Mouse (Mus musculus) kidney, adult 2 months (tissue): ENCODE measurements around the gene Snupn. TPM values are rescaled to one million over a fixed set of nuclear protein-coding genes. Genes with fewer than 3 reads are reported as not detected.
"Not testable (repeated sequence)": the region's sequence is repeated elsewhere in the genome, so short reads cannot be mapped to it uniquely, and the experiment has no call there.

Source experiments
- DNase-seq: peaks from one replicate; pipeline ENCODE4 v3.0.0; 2021
- H3K27ac ChIP-seq: fragments of 200-500 bp; 2 replicates; pipeline ENCODE4 v1.5.1; 2012; ENCODE audit warnings: low read depth, low read length, control low read depth, inconsistent platforms; ENCODE audit not compliant: insufficient read depth
- H3K27me3 ChIP-seq: fragments of 200-500 bp; replicated peaks from 2 replicates; pipeline ENCODE4 v1.6.1; 2012; ENCODE audit warnings: mild to moderate bottlenecking, moderate library complexity, low read length, inconsistent platforms; ENCODE audit not compliant: control insufficient read depth, insufficient read depth
- H3K36me3 ChIP-seq: fragments of 200-500 bp; 2 replicates; pipeline ENCODE4 v1.6.1; 2012; ENCODE audit warnings: mild to moderate bottlenecking, moderate library complexity, low read length, inconsistent platforms; ENCODE audit not compliant: control insufficient read depth, insufficient read depth
- H3K4me1 ChIP-seq: fragments of 200-500 bp; 2 replicates; pipeline ENCODE4 v1.6.1; 2011; ENCODE audit warnings: low read length; ENCODE audit not compliant: control insufficient read depth, insufficient read depth
- H3K4me3 ChIP-seq: fragments of 200-500 bp; 2 replicates; pipeline ENCODE4 v1.5.1; 2011; ENCODE audit warnings: mild to moderate bottlenecking, low read depth, low read length, control low read depth; ENCODE audit not compliant: insufficient read depth
- CTCF ChIP-seq: fragments of 200-500 bp; conservative IDR thresholded peaks from 2 replicates; pipeline ENCODE4 v1.5.1; 2011; ENCODE audit warnings: low read depth, mild to moderate bottlenecking, control low read depth, low read length, moderate library complexity, mixed read lengths; ENCODE audit not compliant: insufficient read depth, insufficient read length
- POLR2A ChIP-seq: fragments of 200-500 bp; IDR thresholded peaks from one replicate; pipeline ENCODE4 v1.6.1; 2011; ENCODE audit warnings: low read depth, low read length, control low read depth
- WGBS: fragments of 180-500 bp; shearing (Covaris S2); methylation state at CpG from one replicate; pipeline ENCODE4 v1.1.7; 2018; 5-methylcytosine and 5-hydroxymethylcytosine counted together
- polyA plus RNA-seq: library from polyadenylated mRNA; depleted of rRNA; stranded (reverse); fragments of >200 nt; gene quantifications from 2 replicates; pipeline ENCODE4 v1.2.3, GENCODE M21; 2012

The Snupn gene
- polyA plus RNA-seq, 1 experiment: 7.7 TPM

DNA sequence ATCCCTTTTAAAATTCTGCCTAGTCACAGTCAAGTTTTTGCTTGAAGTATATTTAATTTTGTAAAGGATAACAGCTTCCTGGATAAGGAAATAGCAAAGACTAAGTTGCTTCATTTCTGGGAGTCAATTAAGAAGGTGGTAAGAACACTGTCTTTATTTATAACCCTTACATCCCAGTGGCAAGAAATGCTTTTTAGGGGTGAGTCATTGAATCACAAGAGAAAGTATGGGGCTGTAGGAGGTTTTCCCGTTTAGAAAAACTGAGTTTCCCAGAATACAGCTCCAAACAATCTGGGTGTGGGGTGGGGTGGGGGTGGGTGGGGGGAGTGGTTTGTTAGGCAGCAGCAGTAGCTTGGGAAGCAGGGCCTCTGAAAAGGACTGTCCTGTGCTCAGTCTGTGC lies 30.8 kb downstream of the Snupn start:
- 61% methylated on average over 1 of the region's 1 CpGs for WGBS
- H3K27me3 ChIP-seq: no peaks in the 10 kb centered on the region
- no peak overlapping the region for H3K27ac ChIP-seq
- no peak for DNase-seq
- H3K36me3 ChIP-seq: no peaks in the 10 kb centered on the region; the same call in none of the 2 replicates
- TF ChIP-seq POLR2A (no peak), CTCF (no peak)
- H3K4me3 ChIP-seq: no peak overlapping the region
- no peaks in the 10 kb centered on the region for H3K4me1 ChIP-seq

- no peak for TF ChIP-seq POLR2A
- TF ChIP-seq CTCF: peak; percentile 49
- H3K4me3 ChIP-seq: peak within 1 kb of the TSS; percentile 70
- H3K27ac ChIP-seq: peak within 1 kb of the TSS; percentile 81
- 3% methylated on average over 62 of the region's 62 CpGs for WGBS
- H3K36me3 ChIP-seq: no peaks in the 10 kb centered on the region
- no peaks in the 10 kb centered on the region for H3K27me3 ChIP-seq
- peak; percentile 92 for DNase-seq
- peaks cover 5% of the 10 kb centered on the region; the same call in 1 of the 2 replicates for H3K4me1 ChIP-seq
These were observed 43.9 kb downstream of the Snupn start, which contains the start of gene Ptpn9 for GRCm38 (mm10) chr9:56994286-56995197. Gene Ptpn9, plus strand, starts transcription at chr9:56994923.

DNA sequence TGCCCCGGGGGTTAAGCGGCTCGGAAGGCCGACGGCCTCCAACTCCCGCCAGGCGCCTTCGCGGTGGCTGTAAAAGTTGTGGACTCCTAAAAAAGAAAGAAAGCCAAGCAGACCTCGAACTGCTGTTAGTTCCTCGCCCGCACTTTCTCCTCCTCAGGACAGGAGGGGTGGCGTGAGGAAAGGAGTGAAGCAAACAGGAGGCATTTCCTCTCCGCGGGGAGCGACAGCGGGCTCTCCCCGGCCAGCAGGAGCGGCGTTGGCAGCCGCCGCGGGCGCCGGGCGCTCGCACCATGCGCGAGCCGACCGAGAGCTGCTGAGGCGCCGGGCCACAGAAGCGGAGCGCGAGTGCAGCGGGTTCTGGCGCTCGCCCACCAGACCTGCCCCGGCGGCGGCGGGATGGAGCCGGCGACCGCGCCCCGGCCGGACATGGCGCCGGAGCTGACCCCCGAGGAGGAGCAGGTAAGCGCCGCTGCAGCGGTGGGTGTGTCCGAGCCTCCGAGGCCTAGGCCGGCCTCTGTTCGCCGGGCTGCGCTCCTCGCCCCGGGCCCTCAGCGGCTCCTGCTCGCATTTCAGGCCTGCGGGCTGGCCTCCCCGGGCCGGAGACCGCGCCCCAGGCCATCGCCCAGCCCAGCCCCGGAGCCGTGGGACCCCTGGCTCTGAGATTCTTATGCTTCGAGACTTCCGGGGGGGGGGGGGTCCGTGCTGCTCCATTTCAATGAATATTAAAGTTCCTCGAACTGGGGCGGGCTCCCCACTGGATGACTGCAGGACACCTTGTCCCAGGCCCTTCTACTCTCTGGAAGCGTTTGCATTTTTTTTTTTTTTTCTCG lies 44.7 kb downstream of the Snupn start:
- Histone ChIP-seq H3K27me3 (no peaks in the 10 kb centered on the region), H3K4me1 (peaks cover 8% of the 10 kb centered on the region; the same call in 1 of the 2 replicates), H3K36me3 (no peaks in the 10 kb centered on the region), H3K27ac (peak overlapping the region; percentile 81), H3K4me3 (peak overlapping the region; percentile 70)
- TF ChIP-seq CTCF (no peak), POLR2A (no peak)
- under 1% methylated on average over 78 of the region's 80 CpGs for WGBS
- peak; percentile 76 for DNase-seq

DNA sequence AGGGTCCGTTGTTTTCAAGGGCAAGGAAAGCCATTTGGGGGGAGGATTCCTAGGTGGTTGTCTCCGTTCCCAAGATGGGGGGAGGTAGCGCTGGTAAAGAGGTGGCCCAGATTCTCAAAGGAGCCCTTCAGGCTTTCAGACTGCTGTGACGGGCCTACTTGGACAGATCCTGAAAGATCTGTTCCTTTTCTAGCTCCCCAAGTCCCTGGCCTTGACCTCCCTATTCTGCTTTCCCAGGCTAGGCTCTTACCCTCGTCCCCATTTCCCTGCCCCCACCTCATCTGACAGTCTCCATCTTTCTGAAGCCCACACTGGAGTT lies 45.3 kb downstream of the Snupn start:
- no peak for DNase-seq
- peak overlapping the region; percentile 81 for H3K27ac ChIP-seq

DNA sequence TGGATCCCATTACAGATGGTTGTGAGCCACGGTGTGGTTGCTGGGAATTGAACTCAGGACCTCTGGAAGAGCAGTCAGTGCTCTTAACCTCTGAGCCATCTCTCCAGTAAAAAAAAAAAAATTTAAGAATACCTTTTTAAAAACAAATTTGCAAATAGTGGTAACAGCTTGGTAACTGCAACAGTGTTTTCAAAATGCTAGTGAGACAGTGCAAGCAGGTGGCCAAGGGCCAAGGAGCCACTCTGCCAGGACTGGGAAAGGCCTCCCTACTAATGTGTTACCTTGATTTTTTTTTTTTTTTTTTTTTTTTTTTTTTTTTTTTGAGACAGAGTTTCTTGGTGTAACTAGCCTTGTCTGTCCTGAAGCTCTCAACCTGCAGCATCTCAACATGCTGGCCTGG lies 46.5 kb downstream of the Snupn start:
- DNase-seq: peak; percentile 69
- not testable (repeated sequence) for H3K4me3 ChIP-seq, H3K36me3 ChIP-seq, H3K4me1 ChIP-seq, H3K27ac ChIP-seq, H3K27me3 ChIP-seq
- 88% methylated on average over 1 of the region's 1 CpGs for WGBS

More for the DNA sequence above, 45.3 kb downstream of the Snupn start:
- TF ChIP-seq POLR2A (no peak), CTCF (no peak)
- WGBS: 0% methylated on average over 5 of the region's 5 CpGs
- Histone ChIP-seq H3K27me3 (no peaks in the 10 kb centered on the region), H3K4me1 (peaks cover 8% of the 10 kb centered on the region; the same call in 1 of the 2 replicates), H3K4me3 (peak overlapping the region; percentile 70), H3K36me3 (no peaks in the 10 kb centered on the region)

- no peak overlapping the region for H3K4me3 ChIP-seq
- H3K36me3 ChIP-seq: no peaks in the 10 kb centered on the region
- H3K27me3 ChIP-seq: no peaks in the 10 kb centered on the region
- 15% methylated on average over 4 of the region's 4 CpGs for WGBS
- DNase-seq: peak; percentile 86
- H3K27ac ChIP-seq: peak overlapping the region; percentile 93
- peaks cover 2% of the 10 kb centered on the region; the same call in 1 of the 2 replicates for H3K4me1 ChIP-seq
- TF ChIP-seq CTCF (no peak), POLR2A (no peak)
These were observed 52.3 kb downstream of the Snupn start for GRCm38 (mm10) chr9:57003011-57003410.

DNA sequence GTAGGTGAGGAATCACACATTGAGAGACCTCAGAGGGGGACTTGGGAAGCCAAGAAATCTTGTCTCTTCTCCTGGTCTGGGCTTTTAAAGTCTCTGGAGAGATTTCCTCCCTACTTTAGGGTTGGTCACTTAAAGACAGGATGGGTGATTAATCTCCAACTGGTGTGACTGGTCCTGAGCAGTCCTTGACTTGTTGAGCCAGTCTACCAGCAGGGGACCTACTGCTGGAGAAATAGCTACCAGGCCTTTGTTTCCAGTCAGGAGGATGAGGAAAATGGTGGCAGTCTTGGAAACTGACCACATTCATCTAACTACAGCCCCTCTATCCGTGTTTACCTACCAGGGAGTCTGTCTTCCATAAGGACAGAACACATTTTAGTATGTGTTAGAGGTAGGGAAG lies 61.7 kb downstream of the Snupn start:
- WGBS: 91% methylated on average over 1 of the region's 1 CpGs
- Histone ChIP-seq H3K27me3 (no peaks in the 10 kb centered on the region), H3K27ac (no peak overlapping the region), H3K4me1 (no peaks in the 10 kb centered on the region; the same call in 1 of the 2 replicates), H3K4me3 (no peak overlapping the region), H3K36me3 (no peaks in the 10 kb centered on the region)
- no peak for TF ChIP-seq CTCF
- no peak for DNase-seq
